Mouse (Mus musculus): ENCODE measurements around the gene Mettl9. TPM values are rescaled to one million over a fixed set of nuclear protein-coding genes. Genes with fewer than 3 reads are reported as not detected.

The Mettl9 gene
- total RNA-seq, 2 experiments from 2014 or later, result 81.9 to 93.1 TPM

DNA sequence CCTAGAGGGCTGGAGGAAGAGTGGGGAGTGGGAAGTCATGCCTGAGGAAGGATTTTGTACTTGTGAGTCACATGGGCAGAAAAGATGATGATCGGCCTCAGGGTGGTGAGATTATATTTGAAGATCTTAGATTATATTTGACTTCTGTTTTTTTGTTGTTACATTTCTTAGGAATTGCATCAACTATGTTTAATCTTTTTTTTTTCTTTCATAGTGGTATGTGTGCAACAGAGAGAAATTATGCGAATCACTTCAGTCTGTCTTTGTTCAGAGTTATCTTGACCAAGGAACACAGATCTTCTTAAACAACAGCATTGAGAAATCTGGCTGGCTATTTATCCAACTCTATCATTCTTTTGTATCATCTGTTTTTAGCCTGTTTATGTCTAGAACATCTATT, 13.4 kb downstream of the Mettl9 start:
- intact Hi-C loops (cut with DNase I), result no loop called here
- no peak for DNase-seq (ENCODE audit: extremely low spot score in 1 of 2, low spot score in 2 of 2)
- Histone ChIP-seq H3K27ac (no peak overlapping the region), H3K4me3 (no peak overlapping the region)
- TF ChIP-seq CTCF (IDR thresholded peaks at IDR 0.05), result no peak

DNA sequence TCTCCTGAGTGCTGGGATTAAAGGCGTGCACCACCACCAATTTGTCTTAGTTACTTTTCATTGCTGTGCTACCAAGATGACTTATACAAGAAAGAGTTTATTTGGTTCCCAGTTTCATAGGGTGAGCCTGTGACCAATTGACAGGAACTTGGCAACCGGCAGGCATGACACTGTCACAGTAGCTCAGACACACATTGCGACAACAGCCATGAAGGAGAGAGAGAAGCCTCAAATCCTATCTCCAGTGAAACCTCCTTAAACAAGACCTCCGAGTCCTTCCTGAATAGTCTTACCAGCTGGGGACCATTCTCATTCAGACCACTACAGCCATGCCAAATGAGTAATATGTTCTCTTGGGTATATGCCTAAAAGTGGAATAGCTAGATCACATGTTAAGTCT, 18.8 kb downstream of the Mettl9 start:
- DNase-seq (ENCODE audit: extremely low spot score in 1 of 2, low spot score in 2 of 2), result no peak
- no peak for TF ChIP-seq CTCF (IDR thresholded peaks at IDR 0.05)
- intact Hi-C loops (cut with DNase I), result no loop called here
- H3K4me3 ChIP-seq, result no peak overlapping the region
- no peak overlapping the region for H3K27ac ChIP-seq

DNA sequence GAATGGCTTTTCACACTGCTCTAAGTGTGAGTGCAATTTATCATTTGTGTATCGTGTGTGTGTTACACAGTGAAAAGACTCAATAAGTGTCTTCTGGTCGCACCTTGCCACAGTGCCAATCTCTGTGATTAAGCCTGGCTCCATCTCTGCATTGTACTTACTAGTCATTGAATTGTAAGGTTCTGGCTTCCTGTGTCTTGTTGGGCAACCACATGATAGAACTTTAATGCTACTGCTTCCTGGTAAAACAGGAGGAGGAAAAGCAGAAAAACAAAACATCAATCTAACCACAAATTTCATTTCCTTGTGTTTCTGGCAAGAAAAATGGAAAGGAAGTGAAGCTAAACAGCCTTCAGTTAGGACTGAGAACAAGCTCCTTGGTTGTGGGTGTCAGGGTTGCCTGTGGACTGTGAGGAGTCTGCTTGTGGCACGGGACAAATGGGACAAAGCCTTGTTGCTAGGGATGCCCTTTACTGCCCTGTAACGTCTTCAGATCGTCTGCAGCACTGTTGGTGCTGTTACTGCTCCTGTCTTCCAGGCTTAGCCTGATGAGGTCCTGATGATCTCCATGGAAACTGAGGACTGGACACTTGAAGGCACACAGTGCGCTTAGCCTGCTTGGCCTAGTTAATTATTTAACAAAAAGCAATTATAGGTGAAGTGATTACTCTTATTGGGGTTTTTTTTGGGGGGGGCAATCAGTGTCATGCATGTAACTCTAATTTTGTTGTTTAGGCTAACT, 25.4 kb downstream of the Mettl9 start:
- H3K27ac ChIP-seq, result no peak overlapping the region
- H3K4me3 ChIP-seq, result no peak overlapping the region
- TF ChIP-seq CTCF (IDR thresholded peaks at IDR 0.05), result no peak
- intact Hi-C loops (cut with DNase I), result loop anchor here (5.0 kb wide), 1 partner anchor 217 kb away; the partner anchor contains the start of gene Eef2k
- no peak for DNase-seq (ENCODE audit: extremely low spot score in 1 of 2, low spot score in 2 of 2)

DNA sequence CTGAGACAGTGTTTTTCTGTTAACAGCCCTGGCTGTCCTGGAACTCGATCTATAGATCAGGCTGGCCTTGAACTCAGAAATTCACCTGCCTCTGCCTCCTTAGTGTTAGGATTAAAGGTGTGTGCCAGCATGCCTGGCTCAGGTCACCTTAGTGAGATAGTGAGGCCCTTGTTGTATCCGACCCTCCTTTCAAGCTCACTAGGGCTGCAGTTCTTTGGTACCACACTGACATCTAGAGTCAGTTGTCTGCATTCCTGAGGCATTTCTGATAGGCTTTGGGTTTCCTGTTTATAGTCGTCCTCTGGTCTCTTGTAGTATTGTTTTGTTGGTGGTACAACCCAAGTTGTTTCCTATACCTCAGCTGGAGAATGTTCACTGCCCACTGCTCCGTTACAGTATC, 30.1 kb downstream of the Mettl9 start:
- Histone ChIP-seq H3K27ac (no peak overlapping the region), H3K4me3 (no peak overlapping the region)
- intact Hi-C loops (cut with DNase I), result loop anchor here (2.0 to 5.0 kb wide), 2 partner anchors 130 to 222 kb away; partner anchors contain the start of gene Eef2k
- no peak for DNase-seq (ENCODE audit: extremely low spot score in 1 of 2, low spot score in 2 of 2)
- peak; percentile 63 for TF ChIP-seq CTCF (IDR thresholded peaks at IDR 0.05)

DNA sequence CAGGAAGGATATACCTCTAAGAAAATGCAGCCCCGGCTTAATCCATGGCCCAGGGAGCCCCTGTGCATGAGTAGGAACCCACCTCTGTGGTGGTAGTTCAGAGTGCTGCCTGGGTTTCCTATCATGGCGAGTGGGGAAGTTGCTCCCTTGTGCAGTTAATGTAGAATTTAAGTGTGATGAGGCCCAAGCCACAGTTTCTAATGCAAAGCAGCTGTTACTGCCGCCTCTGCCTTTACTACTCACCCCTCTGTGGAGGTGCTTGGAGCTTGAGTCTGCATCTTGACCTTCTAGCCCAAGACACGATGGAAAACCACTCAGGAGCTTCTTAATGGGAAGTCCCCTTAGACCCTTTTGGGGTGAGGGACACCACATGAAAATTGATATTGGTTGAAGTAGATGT, 37.0 kb downstream of the Mettl9 start:
- intact Hi-C loops (cut with DNase I), result no loop called here
- TF ChIP-seq CTCF (IDR thresholded peaks at IDR 0.05), result no peak
- Histone ChIP-seq H3K27ac (no peak overlapping the region), H3K4me3 (no peak overlapping the region)
- no peak for DNase-seq (ENCODE audit: extremely low spot score in 1 of 2, low spot score in 2 of 2)

DNA sequence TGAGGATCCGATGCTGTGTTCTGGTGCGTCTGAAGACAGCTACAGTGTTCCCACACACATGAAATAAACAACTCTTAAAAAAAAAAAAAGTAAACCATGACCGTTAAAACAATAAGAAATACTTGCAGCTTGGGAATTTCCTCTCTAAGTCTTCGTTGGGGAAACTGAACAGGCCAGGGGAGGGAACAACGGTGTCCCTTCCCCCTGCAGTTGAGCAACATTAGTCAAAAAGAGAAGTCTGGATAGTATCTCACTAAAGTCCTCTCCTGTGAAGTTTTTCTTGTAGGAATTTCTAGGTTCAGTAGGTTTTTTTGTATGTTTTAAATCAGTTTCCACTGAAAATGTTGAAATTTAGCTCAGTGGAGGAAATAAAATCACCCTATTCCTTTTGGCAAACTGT, 38.3 kb downstream of the Mettl9 start:
- H3K4me3 ChIP-seq, result no peak overlapping the region
- no peak for DNase-seq (ENCODE audit: extremely low spot score in 1 of 2, low spot score in 2 of 2)
- TF ChIP-seq CTCF (IDR thresholded peaks at IDR 0.05), result no peak
- H3K27ac ChIP-seq, result no peak overlapping the region
- intact Hi-C loops (cut with DNase I), result no loop called here

DNA sequence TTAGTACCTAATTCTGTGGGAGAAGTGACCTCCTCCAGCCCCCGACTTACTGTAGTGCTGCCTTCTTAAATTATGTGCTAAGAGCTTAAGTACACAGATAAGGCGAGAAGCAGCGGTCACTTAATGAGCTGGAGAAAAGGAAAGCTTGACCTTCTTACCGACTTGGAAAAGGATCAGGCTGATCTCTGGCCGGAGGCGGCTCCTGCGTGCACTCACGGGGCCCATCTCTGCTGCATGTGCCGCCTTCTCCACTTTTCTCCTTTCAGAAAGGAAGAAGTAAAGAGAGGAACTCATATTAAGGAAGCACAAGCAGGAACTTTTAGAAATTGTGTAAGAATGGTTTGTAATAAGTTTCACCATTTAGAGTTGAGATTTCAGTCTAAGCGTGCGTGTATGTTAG, 40.0 kb downstream of the Mettl9 start, which contains the start of gene Igsf6:
Gene Igsf6, minus strand, starts transcription at position 292 of the 400 bp plus-strand sequence.
- intact Hi-C loops (cut with DNase I), result no loop called here
- H3K27ac ChIP-seq, result no peak within 1 kb of the TSS
- H3K4me3 ChIP-seq, result no peak within 1 kb of the TSS
- DNase-seq (ENCODE audit: extremely low spot score in 1 of 2, low spot score in 2 of 2), result no peak
- no peak for TF ChIP-seq CTCF (IDR thresholded peaks at IDR 0.05)

DNA sequence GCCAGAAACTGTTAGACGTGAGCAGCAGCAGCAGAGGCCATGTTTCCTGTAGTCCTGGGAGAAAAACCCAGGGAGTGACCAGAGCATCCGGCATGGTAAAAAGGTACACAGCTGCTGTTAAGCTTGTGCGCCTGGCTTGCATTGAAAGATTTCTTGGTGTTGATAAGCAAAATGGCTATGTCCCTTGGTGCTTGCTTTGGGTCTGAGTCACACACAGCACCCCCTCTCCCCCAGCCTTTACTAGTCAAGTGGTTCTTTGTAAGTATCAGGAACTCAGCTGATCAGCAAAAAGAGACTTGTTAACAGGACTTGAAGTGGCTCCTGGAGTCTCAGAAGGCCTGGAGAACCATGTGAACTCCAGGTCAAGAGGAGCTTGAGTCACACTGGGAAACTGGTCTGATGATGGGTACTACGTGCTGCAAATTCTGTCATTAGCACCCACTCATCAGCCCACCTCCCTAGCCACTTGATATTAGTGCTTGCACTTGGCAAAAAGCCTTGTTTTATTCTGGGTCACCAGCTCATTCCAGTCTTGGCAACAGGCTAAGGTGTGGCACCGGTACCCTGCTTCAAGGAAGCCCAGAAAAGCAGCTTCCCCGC, 40.7 kb downstream of the Mettl9 start:
- no peak for TF ChIP-seq CTCF (IDR thresholded peaks at IDR 0.05)
- intact Hi-C loops (cut with DNase I), result no loop called here
- no peak for DNase-seq (ENCODE audit: extremely low spot score in 1 of 2, low spot score in 2 of 2)
- no peak overlapping the region for H3K4me3 ChIP-seq
- H3K27ac ChIP-seq, result no peak overlapping the region

DNA sequence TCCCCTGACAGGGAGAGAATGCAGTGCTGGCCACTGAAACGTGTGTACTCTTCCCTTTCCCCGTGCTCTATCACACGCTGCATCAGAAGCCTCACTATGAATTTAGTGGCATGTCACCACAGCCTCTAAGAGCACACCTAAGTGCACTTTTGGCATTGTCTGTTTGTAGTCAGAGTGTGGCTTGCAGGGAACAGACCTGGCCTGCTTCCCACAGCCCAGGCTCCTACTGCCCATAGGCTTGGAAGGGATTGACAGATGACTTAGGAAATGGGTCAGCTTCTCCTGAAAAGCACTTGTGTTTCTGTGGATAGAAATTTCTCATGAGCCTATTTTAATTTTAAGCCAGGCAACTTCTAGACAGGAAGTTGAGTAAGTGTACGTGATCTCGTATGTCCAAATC, 41.2 kb downstream of the Mettl9 start:
- TF ChIP-seq CTCF (IDR thresholded peaks at IDR 0.05), result no peak
- DNase-seq (ENCODE audit: extremely low spot score in 1 of 2, low spot score in 2 of 2), result no peak
- no peak overlapping the region for H3K27ac ChIP-seq
- H3K4me3 ChIP-seq, result no peak overlapping the region
- intact Hi-C loops (cut with DNase I), result no loop called here

DNA sequence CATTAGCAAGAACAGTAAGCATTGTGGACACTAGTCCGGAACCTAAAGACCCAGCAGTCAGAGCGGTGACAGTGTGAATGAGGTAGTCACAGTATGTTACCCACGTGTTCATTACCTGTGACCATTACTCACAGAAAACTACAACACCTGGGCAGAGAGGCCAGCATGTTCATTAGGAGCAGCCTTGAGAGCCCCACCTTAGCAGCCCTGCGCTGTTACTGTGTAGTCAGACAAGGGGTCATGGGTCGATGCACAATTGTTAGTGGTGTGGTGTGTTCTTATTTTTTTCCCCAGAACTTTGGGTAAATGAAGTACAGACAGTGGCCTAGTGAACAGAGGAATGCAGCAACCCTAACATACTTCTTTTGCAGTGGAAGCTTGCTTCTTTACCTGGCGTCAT, 43.1 kb downstream of the Mettl9 start:
- DNase-seq (ENCODE audit: extremely low spot score in 1 of 2, low spot score in 2 of 2), result no peak
- no peak overlapping the region for H3K27ac ChIP-seq
- intact Hi-C loops (cut with DNase I), result loop anchor here (2.0 kb wide), 2 partner anchors 485 to 563 kb away; no protein-coding TSS in a partner anchor
- no peak overlapping the region for H3K4me3 ChIP-seq
- TF ChIP-seq CTCF (IDR thresholded peaks at IDR 0.05), result no peak

DNA sequence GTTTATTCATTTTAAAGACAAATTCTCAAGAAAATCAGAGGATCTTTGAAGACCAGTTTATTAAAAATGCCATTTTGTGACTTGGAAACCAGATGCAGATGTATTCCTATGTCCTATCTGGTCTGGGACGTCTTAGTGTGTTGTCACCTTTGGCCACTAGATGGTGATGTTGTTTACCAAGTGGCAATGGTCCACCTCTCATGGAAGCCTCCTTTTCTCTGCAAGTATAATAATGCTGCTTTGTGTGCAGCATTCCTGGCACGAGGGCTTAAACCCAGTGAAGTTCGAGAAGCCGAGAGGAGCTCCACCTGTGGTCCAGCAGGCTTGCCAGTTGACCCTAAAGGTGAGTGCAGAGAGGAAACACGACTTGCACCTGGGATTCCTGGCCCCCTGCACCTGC, 43.6 kb downstream of the Mettl9 start:
- peak; percentile 84 for TF ChIP-seq CTCF (IDR thresholded peaks at IDR 0.05)
- peak; percentile 58 to 71 for DNase-seq (ENCODE audit: extremely low spot score in 1 of 2, low spot score in 2 of 2)
- intact Hi-C loops (cut with DNase I), result loop anchor here (1.0 to 2.0 kb wide), 3 partner anchors 42 to 563 kb away; no protein-coding TSS in a partner anchor
- H3K27ac ChIP-seq, result no peak overlapping the region
- H3K4me3 ChIP-seq, result no peak overlapping the region

DNA sequence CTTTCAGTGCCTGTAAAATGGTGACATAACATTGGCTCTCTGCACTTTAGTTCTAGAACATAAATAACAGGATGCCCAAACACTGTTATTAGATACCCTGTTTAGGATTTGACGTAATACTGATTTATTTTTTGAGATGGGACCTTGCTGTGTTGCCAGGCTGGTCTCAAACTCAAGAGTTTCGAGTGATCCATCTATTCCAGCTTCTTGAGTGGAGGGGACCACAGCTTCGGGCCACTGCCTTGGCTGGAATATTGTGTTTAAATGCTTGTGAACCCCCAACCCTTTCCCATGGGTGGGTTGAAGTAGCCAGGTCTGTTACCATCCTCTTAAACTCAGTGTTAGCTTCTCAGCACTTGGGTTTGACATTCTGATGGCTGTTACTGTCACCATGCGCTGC, 47.1 kb downstream of the Mettl9 start, which contains the start of gene Otoa:
Gene Otoa, plus strand, starts transcription at position 301 of the 400 bp plus-strand sequence.
- Histone ChIP-seq H3K27ac (no peak within 1 kb of the TSS), H3K4me3 (no peak within 1 kb of the TSS)
- intact Hi-C loops (cut with DNase I), result no loop called here
- TF ChIP-seq CTCF (IDR thresholded peaks at IDR 0.05), result no peak
- no peak for DNase-seq (ENCODE audit: extremely low spot score in 1 of 2, low spot score in 2 of 2)
